Mouse (Mus musculus): ENCODE results near the gene Gm6583.
"Not testable (repeated sequence)": the region's sequence is repeated elsewhere in the genome, so short reads cannot be mapped to it uniquely, and the experiment has no call there.

Gm6583 gene

DNA sequence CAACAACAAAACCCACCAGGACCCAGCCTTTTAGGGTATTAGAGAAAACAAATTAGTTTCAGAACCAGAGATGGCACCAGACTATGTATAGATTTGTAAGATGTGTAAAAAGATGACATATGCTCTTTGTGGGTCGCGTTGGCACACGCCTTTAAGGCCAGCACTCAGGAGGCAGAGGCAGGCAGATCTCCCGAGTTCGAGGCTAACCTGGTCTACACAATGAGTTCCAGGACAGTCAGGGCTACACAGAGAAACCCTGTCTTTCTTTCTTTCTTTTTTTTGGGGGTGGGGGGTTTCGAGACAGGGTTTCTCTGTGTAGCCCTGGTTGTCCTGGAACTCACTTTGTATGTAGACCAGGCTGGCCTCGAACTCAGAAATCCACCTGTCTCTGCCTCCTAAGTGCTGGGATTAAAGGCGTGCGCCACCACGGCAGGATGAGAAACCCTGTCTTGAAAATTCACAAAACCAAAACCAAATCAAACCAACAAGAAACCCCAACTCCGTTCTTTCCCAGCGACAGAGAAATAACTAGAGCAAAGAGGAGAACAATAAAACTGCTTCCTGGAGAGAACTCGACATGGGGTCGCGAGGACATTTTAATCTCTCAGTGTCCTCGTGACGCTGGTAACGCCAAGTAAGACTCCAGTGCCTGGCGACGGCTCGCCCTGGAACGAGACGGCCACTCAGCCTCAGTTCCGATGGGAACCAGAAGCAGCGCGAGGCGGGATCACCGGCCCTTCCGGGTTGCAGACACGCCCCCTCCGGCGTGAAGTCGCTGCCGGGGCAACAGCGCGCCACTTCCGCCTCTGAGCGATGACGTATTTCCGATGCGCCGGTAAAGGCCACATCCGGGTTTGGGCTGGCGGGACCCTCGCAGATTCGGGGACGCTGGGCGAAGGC, 30.0 kb downstream of the Gm6583 start, which contains the start of gene Tfip11:
TSS of gene Tfip11 (plus strand) at position 813 of the 900 bp plus-strand sequence.
- peak; percentile 92 for DNase-seq (ENCODE audit: low read depth, low spot score)

DNA sequence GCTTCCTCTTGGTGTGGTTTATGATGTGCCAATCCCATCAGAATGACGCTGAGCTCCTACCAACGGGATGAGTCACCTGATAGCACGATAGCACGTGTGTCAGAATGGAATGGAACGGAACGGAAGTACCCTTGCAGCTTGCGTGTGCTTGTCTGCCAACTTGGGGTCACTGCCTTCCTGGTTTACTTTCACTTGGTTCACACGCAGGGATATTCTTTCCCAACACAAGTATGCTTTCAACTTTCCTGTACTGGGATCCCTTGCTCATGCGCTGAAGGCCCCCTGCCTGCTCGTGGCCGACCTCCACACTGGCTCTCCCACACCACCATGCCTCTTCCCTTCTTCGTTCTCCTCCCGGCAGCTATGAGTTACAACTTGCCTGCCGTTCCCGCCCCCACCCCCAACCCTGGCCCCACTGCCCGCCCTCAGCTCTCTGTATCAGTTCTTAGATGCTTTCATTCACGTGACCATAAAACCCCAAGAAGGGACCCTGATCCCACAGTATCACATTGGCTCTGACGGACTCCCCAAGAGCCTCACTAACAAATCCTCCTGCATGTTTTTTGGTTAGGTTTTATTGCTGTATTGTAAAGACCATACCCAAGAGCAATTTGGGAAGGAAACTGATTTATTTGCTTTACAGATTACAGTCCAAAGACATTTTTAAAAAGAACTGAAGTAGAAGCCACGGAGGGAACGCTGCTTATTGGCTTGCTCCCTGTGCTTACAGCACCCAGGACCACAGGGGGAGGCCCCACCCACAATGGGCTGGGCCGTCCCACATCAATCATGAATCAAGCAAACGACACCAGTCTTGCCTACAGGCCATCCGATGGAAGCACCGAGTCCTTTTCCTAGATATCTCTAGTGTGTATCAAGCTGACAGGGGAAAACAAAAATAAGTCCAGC, 30.9 kb downstream of the Gm6583 start:
- DNase-seq (ENCODE audit: low read depth, low spot score): no peak

DNA sequence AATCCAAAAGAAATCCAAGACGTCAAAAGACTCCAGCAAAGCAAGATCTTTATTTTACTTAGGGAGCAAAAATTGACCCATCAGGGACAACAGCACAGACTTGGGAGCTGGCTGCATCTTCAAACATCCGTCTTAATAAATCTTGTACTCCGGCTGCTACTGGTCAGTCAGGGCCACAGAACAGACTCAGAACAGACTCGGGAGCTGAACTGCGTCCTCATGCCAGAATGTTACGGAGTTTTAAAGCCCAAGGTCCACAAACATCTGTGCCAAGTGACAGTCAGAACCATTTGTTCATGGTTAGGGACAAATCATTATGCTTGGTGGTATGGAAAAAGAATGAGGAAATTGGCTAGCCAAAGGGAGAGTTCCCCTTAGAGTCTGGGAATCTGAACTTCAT, 32.6 kb downstream of the Gm6583 start:
- DNase-seq (ENCODE audit: low read depth, low spot score): no peak

DNA sequence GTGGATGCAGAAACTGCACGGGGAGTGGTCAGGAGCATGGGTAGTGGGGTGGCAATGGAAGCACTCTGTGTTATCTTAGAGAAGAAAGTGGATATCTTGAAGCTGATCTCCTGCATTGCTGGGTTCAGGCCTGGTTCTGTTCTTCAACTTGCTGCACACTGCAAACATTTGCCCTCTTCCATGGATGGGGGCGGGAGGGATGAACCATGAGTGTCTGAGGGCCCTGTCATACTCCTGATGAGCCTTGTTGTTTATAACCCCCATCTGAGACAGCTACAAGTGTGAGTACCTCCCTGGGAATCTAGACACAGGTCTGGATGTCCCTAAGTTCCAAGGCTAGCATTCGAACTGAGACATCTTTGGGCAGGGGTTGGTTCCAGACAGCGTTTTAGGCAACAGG, 34.5 kb downstream of the Gm6583 start:
- DNase-seq (ENCODE audit: low read depth, low spot score): no peak

DNA sequence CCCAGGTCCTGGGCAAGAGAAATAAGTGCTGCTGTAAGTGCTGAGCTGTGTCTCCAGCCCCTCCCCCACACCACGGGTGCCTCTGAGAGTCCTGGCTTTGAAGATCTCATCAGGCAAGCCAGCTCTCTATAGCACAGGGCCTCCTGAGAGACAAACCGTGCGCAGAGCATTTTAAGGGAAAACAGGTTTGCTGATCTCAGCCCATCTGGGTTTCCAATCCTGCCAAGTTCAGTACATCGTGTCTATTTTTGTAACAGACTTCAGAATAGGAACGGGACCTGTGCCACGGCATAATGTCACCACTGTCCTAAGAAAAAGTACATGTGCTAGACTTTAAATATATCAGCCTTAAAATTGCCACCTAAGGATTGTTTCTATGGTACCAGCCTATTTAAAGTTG, 34.9 kb downstream of the Gm6583 start:
- no peak for DNase-seq (ENCODE audit: low read depth, low spot score)

DNA sequence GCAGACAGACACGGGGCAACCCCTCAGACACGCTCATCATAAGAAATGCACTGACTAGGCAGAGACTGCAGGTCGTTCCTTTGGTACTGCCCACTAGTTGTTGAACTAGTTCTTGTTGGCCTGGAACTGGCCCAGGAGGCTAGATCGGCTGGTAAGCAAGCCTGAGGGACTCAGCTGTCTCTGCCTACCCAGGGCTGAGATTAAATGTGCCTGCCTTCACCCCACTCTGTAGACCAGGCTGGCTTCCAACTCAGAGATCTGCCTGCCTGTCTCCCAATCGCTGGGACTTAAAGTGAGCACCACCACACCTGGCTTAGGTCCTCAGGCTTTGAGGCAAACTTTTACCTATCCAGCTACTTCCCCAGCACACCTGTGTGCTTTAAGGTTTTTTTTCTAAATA, 35.5 kb downstream of the Gm6583 start:
- DNase-seq (ENCODE audit: low read depth, low spot score): no peak

DNA sequence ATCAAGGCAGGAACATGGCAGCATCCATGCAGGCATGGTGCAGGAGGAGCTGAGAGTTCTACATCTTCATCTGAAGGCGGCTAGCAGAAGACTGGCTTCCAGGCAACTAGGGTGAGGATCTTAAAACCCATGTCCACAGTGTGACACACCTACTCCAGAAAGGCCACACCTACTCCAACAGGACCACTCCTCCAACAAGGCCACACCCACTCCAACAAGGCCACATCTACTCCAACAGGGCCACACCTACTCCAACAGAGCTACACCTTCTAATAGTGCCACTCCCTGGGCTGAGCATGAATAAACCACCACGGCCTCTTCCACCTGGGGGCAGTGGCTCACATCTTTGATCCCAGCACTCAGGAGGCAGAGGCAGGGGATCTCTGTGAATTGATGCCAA, 36.5 kb downstream of the Gm6583 start:
- not testable (repeated sequence) for DNase-seq (ENCODE audit: low read depth, low spot score)

DNA sequence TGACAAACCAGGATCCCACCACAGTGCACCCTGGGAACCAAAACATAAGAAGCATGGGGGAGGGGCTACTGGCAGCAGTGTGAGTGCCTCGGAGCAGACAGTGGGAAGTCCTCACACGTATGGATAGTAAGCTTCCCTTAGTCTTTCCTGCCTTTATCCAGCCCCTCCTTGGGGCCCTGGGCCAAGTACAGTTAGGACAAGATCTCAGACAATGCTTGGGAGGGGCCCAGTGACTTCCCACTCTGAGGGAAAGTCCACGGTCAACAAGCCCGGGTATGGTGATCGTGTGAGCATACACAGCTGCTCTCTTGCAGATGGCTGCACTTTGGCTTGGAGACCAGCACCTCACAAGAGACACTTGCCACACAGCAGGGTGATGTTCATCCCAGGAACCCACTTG, 38.5 kb downstream of the Gm6583 start:
- DNase-seq (ENCODE audit: low read depth, low spot score): no peak

DNA sequence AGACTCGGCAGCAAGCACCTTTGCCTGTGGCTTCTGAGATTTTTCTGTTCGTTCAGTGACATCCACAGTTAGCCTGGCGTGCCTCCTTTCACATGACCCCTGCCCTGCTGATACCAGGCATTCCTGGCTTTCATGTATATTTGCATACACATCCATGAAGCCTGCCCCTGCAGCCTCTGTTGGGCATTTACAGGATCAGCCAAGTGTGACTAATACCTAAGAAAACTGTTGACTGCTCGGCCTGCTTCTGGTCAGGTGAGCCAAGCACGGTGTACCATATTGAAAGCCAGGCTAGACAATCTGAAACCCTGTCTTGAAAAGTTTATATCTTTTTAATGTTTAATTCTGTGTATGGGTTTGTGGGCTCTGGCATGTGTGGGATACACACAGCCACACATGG, 39.4 kb downstream of the Gm6583 start:
- DNase-seq (ENCODE audit: low read depth, low spot score): no peak

DNA sequence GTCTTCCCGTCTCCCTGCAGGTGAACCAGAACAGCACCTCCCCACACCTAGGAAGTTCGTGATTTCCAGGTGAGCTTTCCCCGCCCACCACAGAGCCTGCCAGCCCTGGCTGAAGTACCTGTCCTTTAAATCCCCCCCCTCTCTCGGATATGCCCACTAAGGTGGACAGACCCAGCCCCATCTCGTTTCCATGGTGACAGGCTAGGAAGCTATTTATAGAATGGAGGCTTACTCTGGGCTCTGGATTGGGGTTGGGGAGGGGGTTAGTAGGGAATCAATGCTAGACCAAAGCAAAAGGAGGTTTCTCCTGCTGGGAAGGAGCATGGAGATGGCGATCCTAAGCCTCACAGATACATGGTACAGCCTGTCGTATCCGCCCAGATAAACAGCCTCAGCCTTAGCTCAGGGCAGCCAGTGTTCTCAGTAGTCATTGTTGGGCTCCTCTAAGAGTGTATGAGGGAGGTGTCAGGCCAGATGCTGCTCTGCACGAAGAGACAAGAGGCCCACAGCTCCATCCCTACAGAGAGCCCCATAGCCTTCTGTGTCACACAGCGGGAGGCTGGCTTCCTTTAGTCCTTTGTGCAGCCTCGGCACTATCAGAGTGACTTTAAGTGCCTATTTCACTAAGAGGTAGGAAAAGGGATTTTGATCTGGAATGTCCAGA, 42.5 kb downstream of the Gm6583 start:
- no peak for DNase-seq (ENCODE audit: low read depth, low spot score)

DNA sequence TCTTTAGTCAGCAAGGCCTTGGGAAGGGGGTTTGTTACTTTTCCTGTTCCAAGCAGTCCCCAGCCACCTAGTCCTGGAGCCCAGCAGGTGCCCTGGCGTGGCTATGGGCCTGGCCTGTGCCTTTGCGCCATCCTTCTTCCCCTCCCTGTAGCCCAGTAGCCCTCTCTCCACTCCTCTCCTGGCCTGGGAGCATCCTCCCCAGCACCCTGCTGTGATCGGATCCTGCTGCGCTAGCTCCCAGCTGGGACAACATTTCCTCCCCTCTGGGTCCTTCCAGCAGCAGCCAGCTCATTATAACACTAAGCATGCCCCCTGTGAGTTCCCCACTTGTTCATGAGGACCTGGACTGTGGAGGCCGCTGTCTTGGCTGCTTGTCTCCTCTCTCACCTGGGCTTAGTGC, 50.0 kb downstream of the Gm6583 start:
- DNase-seq (ENCODE audit: low read depth, low spot score): no peak

All from WW6 (cell line).